21 mouse cellular contexts compared by ENCODE assay signal in the genomic region with DNA sequence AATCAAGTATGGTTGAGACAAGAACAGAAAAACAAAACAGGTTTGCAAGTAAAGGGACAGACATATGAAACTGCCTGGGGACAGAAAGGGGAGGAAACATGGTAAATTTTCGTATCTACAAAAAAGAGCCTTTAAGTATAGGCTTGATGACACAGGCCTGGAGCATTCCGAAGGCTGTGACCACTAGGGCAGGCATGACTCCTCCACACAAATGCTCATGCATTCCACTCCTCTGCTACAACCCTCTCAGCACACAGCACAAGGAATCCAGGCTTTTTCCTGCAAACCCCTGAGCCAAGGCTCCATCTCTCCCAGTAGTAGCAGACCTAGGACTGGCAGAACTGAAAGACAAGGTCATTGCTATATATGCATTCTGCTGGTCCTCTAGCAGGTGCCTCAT.
A peak's percentile ranks its signal among the peaks of the same experiment; 100 is the strongest.
DNase-seq lines count a peak whose midpoint lies in the region; ATAC-seq and TF ChIP-seq lines count a peak whose summit lies in the region.
"Had no signal": no experiment of that assay in that cellular context is flagged by ENCODE, and none has a peak within 500 bp of the region (broad histone marks: within the 10 kb centered on the region; RNA-seq: fewer than 3 reads in every experiment).

No protein-coding gene starts in this region.

- no peaks in the 10 kb centered on the region for H3K9me3 ChIP-seq in midbrain, embryonic 16.5 days (replicated peaks; ENCODE audit: control insufficient read depth, low read length, poor library complexity, severe bottlenecking)
- H3K9me3 ChIP-seq in forebrain, embryonic 14.5 days (replicated peaks; ENCODE audit: control insufficient read depth, low read length) = no peaks in the 10 kb centered on the region
- H3K9me3 ChIP-seq: embryonic facial prominence, embryonic 10.5 days; embryonic facial prominence, embryonic 12.5 days; forebrain, embryonic 10.5 days; forebrain, embryonic 12.5 days; forebrain, embryonic 15.5 days had no signal

- no peaks in the 10 kb centered on the region for H3K36me3 ChIP-seq in midbrain, embryonic 16.5 days (ENCODE audit: control insufficient read depth, insufficient read depth, low read length)
- no peaks in the 10 kb centered on the region for H3K36me3 ChIP-seq in forebrain, embryonic 14.5 days (ENCODE audit: control insufficient read depth, insufficient read depth, low read length)
- H3K36me3 ChIP-seq: embryonic facial prominence, embryonic 10.5 days; embryonic facial prominence, embryonic 12.5 days; forebrain, embryonic 10.5 days; forebrain, embryonic 12.5 days; forebrain, embryonic 15.5 days had no signal

- no peak for TF ChIP-seq CTCF in embryonic fibroblast, embryonic 13.5 days (IDR thresholded peaks at IDR 0.05; ENCODE audit: borderline replicate concordance, insufficient read depth, low read length)

- H3K27ac ChIP-seq in embryonic fibroblast, embryonic 13.5 days (ENCODE audit: insufficient read depth, low read length) = peak overlapping the region; percentile 58; the same call in 1 of the 2 replicates
- no peak overlapping the region for H3K27ac ChIP-seq in midbrain, embryonic 16.5 days (ENCODE audit: low read length)
- no peak overlapping the region for H3K27ac ChIP-seq in forebrain, embryonic 14.5 days (ENCODE audit: low read depth, low read length)
- H3K27ac ChIP-seq: embryonic facial prominence, embryonic 10.5 days; embryonic facial prominence, embryonic 12.5 days; forebrain, embryonic 10.5 days; forebrain, embryonic 12.5 days; forebrain, embryonic 15.5 days had no signal

- 86% methylated on average over 2 of the region's 2 CpGs for WGBS in midbrain, embryonic 16.5 days
- WGBS in forebrain, embryonic 14.5 days = 84% methylated on average over 2 of the region's 2 CpGs

- no peak for TF ChIP-seq POLR2A in embryonic fibroblast, embryonic 13.5 days (IDR thresholded peaks at IDR 0.05; ENCODE audit: low read depth, low read length)

- no peak for ATAC-seq in midbrain, embryonic 16.5 days
- ATAC-seq in forebrain, embryonic 14.5 days = no peak
- ATAC-seq: activated CD4-positive, CD25-positive, alpha-beta regulatory T cell, adult 4 months; forebrain, embryonic 15.5 days; forebrain, postnatal 0 days had no signal

- DNase-seq in 3T3-L1 (ENCODE audit: low read depth, low spot score) (peak; percentile 66), NIH3T3 (ENCODE audit: low read depth) (peak; percentile 54)
- DNase-seq in forebrain, embryonic 14.5 days (ENCODE audit: low spot score) = no peak
- DNase-seq: adrenal gland, adult 8-10 months; adrenal gland, postnatal 14 days; adrenal gland, postnatal 36 days; cerebellum, adult 11-12 months; cerebellum, adult 2 months; cerebellum, adult 9-10 months; cerebellum, postnatal 10 days; cerebellum, postnatal 25 days; forebrain, postnatal 0 days had no signal

- no peak overlapping the region for H3K9ac ChIP-seq in midbrain, embryonic 16.5 days (ENCODE audit: low read depth, low read length)
- H3K9ac ChIP-seq in forebrain, embryonic 14.5 days (ENCODE audit: low read length) = no peak overlapping the region
- H3K9ac ChIP-seq: embryonic facial prominence, embryonic 12.5 days; forebrain, embryonic 12.5 days; forebrain, embryonic 15.5 days; forebrain, postnatal 0 days had no signal

- H3K27me3 ChIP-seq in midbrain, embryonic 16.5 days (ENCODE audit: control insufficient read depth, insufficient read depth, low read depth, low read length) = no peaks in the 10 kb centered on the region
- no peaks in the 10 kb centered on the region for H3K27me3 ChIP-seq in forebrain, embryonic 14.5 days (replicated peaks; ENCODE audit: control insufficient read depth, insufficient read depth, low read length)
- H3K27me3 ChIP-seq: embryonic facial prominence, embryonic 12.5 days; forebrain, embryonic 12.5 days; forebrain, embryonic 15.5 days had no signal

- no peak overlapping the region for H3K4me3 ChIP-seq in embryonic fibroblast, embryonic 13.5 days (ENCODE audit: insufficient read depth, low read length)
- no peak overlapping the region for H3K4me3 ChIP-seq in midbrain, embryonic 16.5 days (ENCODE audit: low read depth, low read length)
- H3K4me3 ChIP-seq in forebrain, embryonic 14.5 days (ENCODE audit: low read depth, low read length) = no peak overlapping the region
- H3K4me3 ChIP-seq: embryonic facial prominence, embryonic 10.5 days; embryonic facial prominence, embryonic 12.5 days; erythroblast, embryonic 14.5 days; forebrain, embryonic 10.5 days; forebrain, embryonic 12.5 days; forebrain, embryonic 15.5 days had no signal

- no peaks in the 10 kb centered on the region for H3K4me1 ChIP-seq in embryonic fibroblast, embryonic 13.5 days (ENCODE audit: control insufficient read depth, insufficient read depth, low read length)
- no peaks in the 10 kb centered on the region for H3K4me1 ChIP-seq in midbrain, embryonic 16.5 days (ENCODE audit: control insufficient read depth, insufficient read depth, low read length)
- no peaks in the 10 kb centered on the region for H3K4me1 ChIP-seq in forebrain, embryonic 14.5 days (ENCODE audit: control insufficient read depth, insufficient read depth, low read length)
- H3K4me1 ChIP-seq: embryonic facial prominence, embryonic 10.5 days; embryonic facial prominence, embryonic 12.5 days; forebrain, embryonic 10.5 days; forebrain, embryonic 12.5 days; forebrain, embryonic 15.5 days had no signal

- H3K4me2 ChIP-seq in midbrain, embryonic 16.5 days (ENCODE audit: low read length) = no peak overlapping the region
- H3K4me2 ChIP-seq in forebrain, embryonic 14.5 days (ENCODE audit: low read length) = no peak overlapping the region
- H3K4me2 ChIP-seq: embryonic facial prominence, embryonic 12.5 days; forebrain, embryonic 12.5 days; forebrain, embryonic 15.5 days had no signal
